Mouse (Mus musculus): ENCODE data around the gene Rfx5.

The Rfx5 gene

DNA sequence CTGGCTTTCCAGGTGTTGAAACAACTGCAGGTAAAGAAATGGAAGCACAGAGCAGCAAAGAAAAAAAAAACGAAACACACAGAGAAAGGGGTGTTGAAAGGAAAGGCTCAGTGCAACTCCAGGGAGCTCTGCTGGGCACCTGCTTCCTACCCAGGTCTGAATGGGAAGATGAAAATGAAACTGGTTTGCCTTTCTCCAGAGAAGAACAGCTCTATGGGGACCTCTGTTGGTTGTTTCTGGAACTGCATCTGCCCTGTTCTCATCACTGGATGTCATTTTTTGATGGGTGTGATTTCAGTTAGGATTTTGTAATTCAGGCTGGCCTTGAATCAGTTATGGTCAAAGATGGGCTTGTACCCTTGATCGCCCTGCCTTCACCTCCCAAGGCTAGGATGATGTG, 43.1 kb downstream of the Rfx5 start:
- DNase-seq (ENCODE audit: low spot score), result peak; percentile 85

GRCm38 (mm10) chr3:95002569-95002968, 48.7 kb downstream of the Rfx5 start:
- no peak for DNase-seq (ENCODE audit: low spot score)

GRCm38 (mm10) chr3:95003273-95003672, 49.4 kb downstream of the Rfx5 start:
- no peak for DNase-seq (ENCODE audit: low spot score)

- DNase-seq (ENCODE audit: low spot score), result no peak
These were observed 51.8 kb downstream of the Rfx5 start for GRCm38 (mm10) chr3:95005651-95006050.

DNA sequence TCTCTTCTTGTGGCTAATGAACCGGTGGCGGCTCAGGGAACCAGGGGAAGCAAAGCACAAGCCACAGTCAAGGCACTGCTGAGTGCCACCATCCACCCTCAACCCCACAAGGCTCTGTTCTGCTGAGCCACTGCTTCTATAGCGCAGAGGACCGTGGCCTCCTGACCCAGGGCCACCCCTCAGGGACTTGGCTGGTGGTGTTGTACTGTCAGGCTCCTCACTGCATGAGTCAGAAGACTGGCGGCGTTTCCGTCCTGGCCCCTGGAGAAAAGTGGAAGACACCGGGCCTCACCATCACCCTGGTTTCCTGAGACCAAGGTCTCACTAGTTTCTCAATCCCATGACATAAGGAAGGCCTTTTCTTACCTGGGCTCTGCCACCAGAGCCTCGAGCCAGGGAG, 53.8 kb downstream of the Rfx5 start:
- no peak for DNase-seq (ENCODE audit: low spot score)

DNA sequence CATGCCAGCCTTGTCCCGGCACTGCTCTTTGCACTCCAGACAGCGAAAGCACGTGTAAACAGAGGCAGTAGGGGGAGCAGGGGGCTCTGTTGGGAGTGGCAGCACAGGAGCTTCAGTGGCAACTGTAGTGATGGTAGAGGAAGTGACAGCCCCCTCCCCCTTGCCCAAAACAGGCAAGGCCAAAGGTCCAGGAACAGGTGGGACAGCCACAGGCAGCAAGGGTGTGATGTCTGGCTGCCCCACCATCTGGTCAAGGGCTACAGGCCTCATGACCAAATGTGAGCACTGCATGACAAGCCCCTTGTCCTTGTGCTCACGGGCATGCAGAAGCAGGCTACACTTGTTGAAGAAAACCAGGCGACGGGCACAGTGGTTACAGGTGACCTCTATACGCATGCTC, 56.5 kb downstream of the Rfx5 start:
- no peak for DNase-seq (ENCODE audit: low spot score)

Measured in ovary, postnatal 14 days (tissue).